Mouse (Mus musculus): ENCODE measurements around the gene Ndufaf3.
A peak's percentile ranks its signal among the peaks of the same experiment; 100 is the strongest.
"Not testable (repeated sequence)": the region's sequence is repeated elsewhere in the genome, so short reads cannot be mapped to it uniquely, and the experiment has no call there.

Ndufaf3 gene

GRCm38 (mm10) chr9:108566815-108567776 lies at the start of gene Ndufaf3:
Gene Ndufaf3, minus strand, starts transcription at chr9:108567434.
- DNase-seq (ENCODE audit: inconsistent ontology term): peak; percentile 97

DNA sequence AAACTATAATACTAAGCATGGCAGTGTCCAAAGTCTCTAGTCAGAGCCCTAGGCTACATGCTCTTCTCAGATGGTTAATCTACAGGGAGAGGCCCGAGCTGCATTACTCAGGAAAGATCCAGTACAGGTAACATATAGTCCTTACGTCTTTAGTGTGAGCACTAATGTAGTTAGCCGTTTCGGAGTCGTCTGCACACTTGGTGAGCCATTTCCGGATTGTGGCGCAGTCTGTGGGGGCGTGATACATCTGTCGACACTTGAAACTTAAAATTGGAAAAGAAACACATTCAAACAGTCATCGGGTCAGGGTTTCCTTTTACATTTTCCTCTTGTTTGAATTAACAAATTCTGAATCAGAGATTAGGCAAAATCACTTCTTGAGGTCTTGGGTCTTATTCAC lies 44.3 kb upstream of the Ndufaf3 start:
- DNase-seq (ENCODE audit: inconsistent ontology term): no peak

GRCm38 (mm10) chr9:108608889-108609288 lies 41.7 kb upstream of the Ndufaf3 start:
- DNase-seq (ENCODE audit: inconsistent ontology term): no peak

GRCm38 (mm10) chr9:108607929-108608328 lies 40.7 kb upstream of the Ndufaf3 start:
- DNase-seq (ENCODE audit: inconsistent ontology term): not testable (repeated sequence)

GRCm38 (mm10) chr9:108601986-108602385 lies 34.8 kb upstream of the Ndufaf3 start:
- DNase-seq (ENCODE audit: inconsistent ontology term): no peak

DNA sequence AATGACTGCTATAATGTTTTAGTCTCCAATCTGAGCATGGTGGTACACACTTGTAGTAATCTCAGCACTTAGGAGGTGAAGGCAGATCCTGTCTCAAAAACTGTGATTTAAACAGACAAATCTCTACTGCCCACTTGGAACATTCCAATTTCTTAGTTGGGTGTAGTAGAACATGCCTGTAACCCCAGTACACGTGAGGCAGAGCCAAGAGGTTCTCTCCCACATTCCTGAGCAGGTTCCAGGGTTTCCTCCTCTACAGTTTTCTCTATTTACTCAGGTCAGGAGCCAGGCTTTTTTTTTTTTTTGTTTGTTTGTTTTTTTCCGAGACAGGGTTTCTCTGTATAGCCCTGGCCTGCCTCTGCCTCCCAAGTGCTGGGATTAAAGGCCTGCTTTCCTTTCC lies 32.8 kb upstream of the Ndufaf3 start:
- DNase-seq (ENCODE audit: inconsistent ontology term): no peak

- peak; percentile 64 for DNase-seq (ENCODE audit: inconsistent ontology term)
These were observed 31.9 kb upstream of the Ndufaf3 start for GRCm38 (mm10) chr9:108599021-108599566.

GRCm38 (mm10) chr9:108596998-108597764 lies 29.9 kb upstream of the Ndufaf3 start, which contains the start of gene P4htm:
Gene P4htm, minus strand, starts transcription at chr9:108597667.
- peak; percentile 78 for DNase-seq (ENCODE audit: inconsistent ontology term)

DNA sequence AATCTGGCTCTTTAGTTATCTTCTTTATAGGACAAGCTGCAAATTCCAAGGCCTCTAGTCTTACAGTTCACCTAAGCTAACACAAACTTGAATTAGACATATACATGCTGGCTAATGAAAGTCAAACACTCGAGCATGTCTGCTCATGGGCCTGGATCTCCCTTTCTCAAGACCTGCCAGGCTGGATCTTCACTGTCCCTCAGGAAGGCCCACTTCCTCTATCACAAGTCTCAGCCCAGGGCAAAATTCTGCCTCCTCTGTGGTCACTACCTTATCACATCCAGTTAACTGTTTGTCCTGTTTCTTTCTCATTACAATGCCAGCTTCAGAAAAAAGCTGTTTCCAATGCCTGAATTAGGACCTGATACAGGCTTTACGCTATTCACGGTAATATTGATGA lies 27.1 kb upstream of the Ndufaf3 start:
- DNase-seq (ENCODE audit: inconsistent ontology term): no peak

- DNase-seq (ENCODE audit: inconsistent ontology term): no peak
These were observed 24.2 kb upstream of the Ndufaf3 start for GRCm38 (mm10) chr9:108591462-108591861.

- DNase-seq (ENCODE audit: inconsistent ontology term): no peak
These were observed 22.0 kb upstream of the Ndufaf3 start for GRCm38 (mm10) chr9:108589229-108589628.

- DNase-seq (ENCODE audit: inconsistent ontology term): peak; percentile 73
These were observed 20.4 kb upstream of the Ndufaf3 start for GRCm38 (mm10) chr9:108587571-108588180.

DNA sequence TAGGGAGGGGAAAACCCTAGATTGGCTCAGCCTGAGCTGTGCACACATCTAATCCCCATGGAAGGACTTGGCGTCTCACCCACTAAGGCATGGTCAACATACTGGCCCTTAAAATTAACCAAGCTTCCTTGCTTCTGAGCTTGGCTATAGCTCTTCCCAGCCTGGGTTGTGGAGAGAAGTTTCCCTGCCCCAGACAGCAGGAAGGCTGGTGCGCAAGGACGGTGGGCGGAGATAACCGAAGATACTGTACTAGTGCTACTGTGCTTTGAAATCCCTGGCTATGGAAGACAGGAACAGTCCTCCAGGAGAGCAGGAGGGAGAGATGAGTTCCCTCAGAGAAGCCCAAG lies 12.1 kb upstream of the Ndufaf3 start:
- no peak for DNase-seq (ENCODE audit: inconsistent ontology term)

GRCm38 (mm10) chr9:108578545-108579343 lies 11.5 kb upstream of the Ndufaf3 start, which contains the start of gene Wdr6:
Gene Wdr6, minus strand, starts transcription at chr9:108578739.
- peak; percentile 96 for DNase-seq (ENCODE audit: inconsistent ontology term)

- peak; percentile 59 for DNase-seq (ENCODE audit: inconsistent ontology term)
These were observed 10.8 kb upstream of the Ndufaf3 start for GRCm38 (mm10) chr9:108577934-108578544.

DNA sequence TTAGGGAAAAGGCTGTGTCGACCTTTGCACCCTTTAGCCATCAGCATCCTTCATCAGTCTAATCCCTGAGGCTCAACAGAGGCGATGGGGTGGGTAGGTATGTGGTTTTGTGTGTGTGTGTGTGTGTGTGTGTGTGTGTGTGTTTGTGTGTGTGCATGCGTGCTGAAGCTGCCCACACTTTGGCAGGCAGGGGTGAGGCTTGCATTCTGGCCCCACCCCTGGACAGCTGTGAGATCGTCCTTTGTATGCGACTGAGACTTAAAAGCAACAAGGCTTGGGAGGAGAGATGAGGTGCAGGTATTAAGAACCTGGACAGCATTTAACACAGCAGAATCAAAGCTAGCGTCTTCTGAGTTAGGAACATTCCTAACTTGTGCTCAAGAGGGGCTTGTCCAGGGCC lies 9.8 kb upstream of the Ndufaf3 start:
- DNase-seq (ENCODE audit: inconsistent ontology term): no peak

DNA sequence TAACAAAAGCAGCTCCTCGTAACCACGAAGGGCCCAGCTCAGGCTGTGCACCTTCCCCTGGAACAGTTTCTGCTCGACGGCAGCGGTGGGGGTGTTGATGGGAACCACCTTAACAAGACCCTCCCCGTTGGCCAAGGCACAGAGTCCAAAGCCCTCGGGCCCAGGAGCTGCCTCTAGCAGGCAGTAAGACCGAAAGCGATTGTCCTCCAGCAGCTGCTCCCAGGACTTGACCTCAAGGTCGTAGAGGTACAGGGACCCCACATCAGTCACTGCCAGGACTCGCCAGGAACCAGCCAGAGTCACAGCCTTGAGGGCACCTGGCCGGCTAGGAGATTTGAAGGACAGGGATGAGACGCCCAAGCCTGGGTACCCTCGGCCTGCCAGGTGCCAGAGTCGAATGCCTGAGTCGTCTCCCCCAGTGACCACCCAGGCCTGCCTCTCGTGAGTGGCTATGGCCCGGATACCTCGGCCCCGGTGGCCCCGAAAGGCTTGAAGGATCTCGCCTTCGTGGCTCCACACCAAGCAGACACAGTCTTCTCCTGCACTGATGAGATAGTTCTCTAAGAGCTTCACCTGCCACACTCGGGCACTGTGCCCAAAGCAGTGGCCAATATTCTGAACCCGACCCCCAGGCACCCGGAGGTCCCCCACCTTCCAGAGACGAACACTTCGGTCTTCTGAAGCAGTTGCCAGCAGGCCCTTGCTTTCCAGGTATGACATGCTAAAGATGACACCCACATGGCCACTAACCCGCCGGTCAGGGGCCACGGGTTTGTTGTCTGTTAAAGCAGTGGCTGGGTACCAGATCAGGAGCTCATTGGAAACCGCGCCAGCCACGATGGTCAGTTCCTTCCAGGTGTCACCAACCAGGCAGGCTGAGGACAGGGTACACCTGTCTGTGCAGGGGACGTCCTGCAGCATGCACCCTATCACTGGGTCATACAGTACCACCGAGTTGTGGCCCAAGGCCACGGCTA lies 8.4 kb upstream of the Ndufaf3 start:
- DNase-seq (ENCODE audit: inconsistent ontology term): no peak

- no peak for DNase-seq (ENCODE audit: inconsistent ontology term)
These were observed 7.7 kb upstream of the Ndufaf3 start for GRCm38 (mm10) chr9:108574921-108575320.
